Mouse (Mus musculus): Measurements from ENCODE around the gene Acadvl. TPM values are rescaled to one million over a fixed set of nuclear protein-coding genes. Genes with fewer than 3 reads are reported as not detected.

Acadvl gene
- polyA plus RNA-seq, 1 experiment from 2014 or later, result 57.6 TPM

DNA sequence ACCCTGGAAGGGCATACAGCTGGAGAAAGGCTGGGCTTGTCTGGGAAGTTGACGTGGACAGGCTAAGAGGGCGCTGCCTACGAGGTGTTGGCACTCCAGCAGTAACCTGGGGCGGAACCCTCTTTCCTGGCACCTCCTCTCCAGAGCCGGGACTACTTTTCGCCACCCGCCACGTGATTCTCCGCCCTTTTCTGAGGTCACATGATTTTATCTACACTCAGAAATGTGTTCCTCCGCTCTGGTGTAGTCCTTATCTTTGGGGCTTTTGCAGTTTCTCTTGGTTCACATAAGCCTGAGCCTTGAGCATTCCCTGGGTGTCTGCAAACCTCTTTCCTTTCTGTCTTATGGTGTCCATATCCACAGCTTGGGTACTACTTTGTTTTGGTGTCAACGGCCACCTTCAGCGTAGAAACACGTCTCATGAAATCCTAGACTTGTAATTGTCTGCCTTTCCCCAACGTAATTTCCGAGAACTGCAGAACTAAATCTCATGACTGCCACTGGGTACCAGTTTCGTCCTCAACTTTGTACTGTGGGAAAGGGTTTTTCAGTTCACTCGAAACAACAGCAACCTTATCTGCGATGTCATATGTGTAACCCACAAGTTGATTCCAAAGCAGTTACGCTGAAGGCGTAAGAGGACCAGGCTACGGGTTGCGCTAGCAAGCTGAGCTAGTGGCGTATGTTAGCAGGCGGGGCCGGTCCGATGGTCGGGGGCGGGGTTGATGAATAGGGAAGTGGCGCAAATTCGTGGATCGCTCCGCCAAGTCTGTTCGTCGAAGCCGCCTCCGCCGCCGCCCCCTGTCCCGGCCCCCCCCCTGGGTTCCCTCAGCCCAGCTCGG, 24.1 kb downstream of the Acadvl start, which contains the start of gene Gabarap:
TSS of gene Gabarap (plus strand) at position 294 of the 842 bp plus-strand sequence.
- DNase-seq (peak; percentile 97), ATAC-seq (ENCODE audit: insufficient read depth) (peak; percentile 68)
- no peaks in the 10 kb centered on the region for H3K9me3 ChIP-seq (ENCODE audit: low read depth, low read length)
- no peaks in the 10 kb centered on the region for H3K27me3 ChIP-seq (ENCODE audit: insufficient read depth, low read length)
- H3K27ac ChIP-seq (ENCODE audit: low read depth), result peak within 1 kb of the TSS; percentile 90
- peak within 1 kb of the TSS; percentile 77 for H3K4me3 ChIP-seq (ENCODE audit: low read depth, low read length)
- peaks cover 8% of the 10 kb centered on the region; the same call in 1 of the 2 replicates for H3K4me1 ChIP-seq (ENCODE audit: insufficient read depth)
- H3K4me2 ChIP-seq, result peak within 1 kb of the TSS; percentile 91
- under 1% methylated on average over 40 of the region's 40 CpGs for WGBS
- peak within 1 kb of the TSS; percentile 92 for H3K9ac ChIP-seq
- H3K36me3 ChIP-seq (ENCODE audit: insufficient read depth), result peaks cover 58% of the 10 kb centered on the region
- TF ChIP-seq CTCF (IDR thresholded peaks at IDR 0.05; ENCODE audit: low read depth), result no peak

DNA sequence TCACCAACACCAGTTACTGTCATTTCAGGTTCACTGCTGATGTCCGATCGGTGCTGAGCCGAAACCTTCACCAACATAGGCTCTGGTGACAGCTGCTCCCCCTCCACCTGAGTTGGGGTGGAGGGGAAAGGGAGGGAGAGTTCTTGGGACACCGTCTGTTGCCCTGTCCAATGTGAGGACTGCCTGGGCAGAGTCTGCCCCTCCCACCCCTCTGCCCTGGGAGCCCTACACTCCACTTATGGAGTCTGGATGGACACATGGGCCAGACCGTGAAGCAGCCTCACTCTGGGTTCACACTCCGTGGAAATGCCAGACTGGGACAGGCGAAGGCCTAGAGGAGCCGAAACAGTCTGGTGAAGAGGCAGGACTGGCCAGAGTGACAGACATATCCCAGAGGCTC, 25.3 kb downstream of the Acadvl start:
- no peak for TF ChIP-seq CTCF (IDR thresholded peaks at IDR 0.05; ENCODE audit: low read depth)
- 83% methylated on average over 8 of the region's 8 CpGs for WGBS
- peak overlapping the region; percentile 90 for H3K27ac ChIP-seq (ENCODE audit: low read depth)
- H3K9ac ChIP-seq, result no peak overlapping the region
- no peak for DNase-seq
- H3K9me3 ChIP-seq (ENCODE audit: low read depth, low read length), result no peaks in the 10 kb centered on the region
- H3K4me3 ChIP-seq (ENCODE audit: low read depth, low read length), result no peak overlapping the region
- no peak overlapping the region for H3K4me2 ChIP-seq
- peaks cover 68% of the 10 kb centered on the region for H3K36me3 ChIP-seq (ENCODE audit: insufficient read depth)
- ATAC-seq (ENCODE audit: insufficient read depth), result no peak
- H3K27me3 ChIP-seq (ENCODE audit: insufficient read depth, low read length), result no peaks in the 10 kb centered on the region
- peaks cover 8% of the 10 kb centered on the region; the same call in 1 of the 2 replicates for H3K4me1 ChIP-seq (ENCODE audit: insufficient read depth)

DNA sequence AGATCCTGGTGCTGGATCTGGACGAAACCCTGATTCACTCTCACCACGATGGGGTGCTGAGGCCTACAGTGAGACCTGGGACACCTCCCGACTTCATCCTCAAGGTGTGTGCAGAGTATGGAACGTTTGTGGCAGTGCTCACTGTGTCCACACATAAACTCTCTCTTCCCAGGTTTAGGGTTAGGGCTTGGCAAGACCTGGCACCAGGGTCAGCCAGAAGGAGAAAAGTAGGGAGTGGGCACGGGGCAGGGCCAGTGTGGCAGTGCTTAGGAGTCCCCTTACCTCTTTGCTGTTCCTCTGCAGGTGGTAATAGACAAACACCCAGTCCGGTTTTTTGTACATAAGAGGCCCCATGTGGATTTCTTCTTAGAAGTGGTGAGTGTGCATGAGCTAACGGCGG, 30.8 kb downstream of the Acadvl start:
- H3K27me3 ChIP-seq (ENCODE audit: insufficient read depth, low read length), result no peaks in the 10 kb centered on the region
- H3K36me3 ChIP-seq (ENCODE audit: insufficient read depth), result peaks cover 56% of the 10 kb centered on the region
- H3K9me3 ChIP-seq (ENCODE audit: low read depth, low read length), result no peaks in the 10 kb centered on the region
- H3K4me3 ChIP-seq (ENCODE audit: low read depth, low read length), result no peak overlapping the region
- DNase-seq, result no peak
- H3K27ac ChIP-seq (ENCODE audit: low read depth), result no peak overlapping the region
- H3K9ac ChIP-seq, result no peak overlapping the region
- TF ChIP-seq CTCF (IDR thresholded peaks at IDR 0.05; ENCODE audit: low read depth), result no peak
- H3K4me2 ChIP-seq, result no peak overlapping the region
- ATAC-seq (ENCODE audit: insufficient read depth), result no peak
- WGBS, result 90% methylated on average over 8 of the region's 8 CpGs
- peaks cover 11% of the 10 kb centered on the region; the same call in 1 of the 2 replicates for H3K4me1 ChIP-seq (ENCODE audit: insufficient read depth)

DNA sequence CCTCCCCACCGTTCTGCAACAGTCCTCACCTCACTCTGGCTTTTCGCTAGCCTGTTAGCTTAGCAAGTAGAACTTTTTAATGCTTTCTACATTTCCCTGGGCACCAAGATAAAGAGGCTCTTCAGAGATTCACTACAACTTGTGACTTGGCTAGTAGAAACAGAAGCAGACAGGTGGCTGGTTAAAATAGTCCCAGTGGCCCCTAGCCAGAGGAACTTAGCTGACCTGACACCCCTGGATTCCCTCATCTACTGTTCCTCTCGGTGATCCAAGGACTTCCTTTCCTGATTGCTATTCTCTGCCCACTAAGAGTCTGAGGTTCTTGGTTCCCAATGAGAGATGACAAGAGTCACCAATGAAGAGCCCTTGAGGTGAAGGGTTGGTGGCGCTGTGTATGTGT, 31.8 kb downstream of the Acadvl start:
- Histone ChIP-seq H3K36me3 (ENCODE audit: insufficient read depth) (peaks cover 49% of the 10 kb centered on the region), H3K4me3 (ENCODE audit: low read depth, low read length) (0 out of 2 replicates have a peak overlapping the region, but pooled peaks have one; percentile 100)
- WGBS, result 73% methylated on average over 4 of the region's 4 CpGs

DNA sequence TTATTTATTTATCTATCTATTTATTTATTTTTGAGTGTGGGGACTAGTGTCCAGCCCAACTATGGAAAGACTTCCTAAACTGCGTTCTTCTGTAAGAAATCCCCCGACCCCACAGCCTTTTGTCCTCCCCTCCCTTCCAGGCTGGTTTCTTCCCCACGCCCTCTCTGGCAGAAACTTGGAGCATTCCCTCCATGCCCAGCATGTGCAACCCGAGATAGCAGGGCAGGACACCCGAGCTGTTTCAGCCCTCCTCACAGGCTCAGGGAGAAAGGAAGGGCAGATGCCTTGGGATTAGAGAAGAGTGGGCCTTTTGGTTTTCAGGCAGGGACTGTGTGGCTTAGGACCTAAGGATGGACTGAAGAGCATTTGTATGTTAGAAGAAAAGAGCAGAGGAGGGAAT, 32.3 kb downstream of the Acadvl start:
- peak overlapping the region; percentile 100 for H3K4me3 ChIP-seq (ENCODE audit: low read depth, low read length)
- H3K36me3 ChIP-seq (ENCODE audit: insufficient read depth), result peaks cover 49% of the 10 kb centered on the region
- TF ChIP-seq CTCF (IDR thresholded peaks at IDR 0.05; ENCODE audit: low read depth), result no peak
- peak overlapping the region; percentile 67 for H3K4me2 ChIP-seq
- DNase-seq, result no peak
- WGBS, result 20% methylated on average over 5 of the region's 5 CpGs
- H3K4me1 ChIP-seq (ENCODE audit: insufficient read depth), result peaks cover 11% of the 10 kb centered on the region; the same call in 1 of the 2 replicates
- no peak for ATAC-seq (ENCODE audit: insufficient read depth)
- no peaks in the 10 kb centered on the region for H3K9me3 ChIP-seq (ENCODE audit: low read depth, low read length)
- peak overlapping the region; percentile 98 for H3K9ac ChIP-seq
- no peaks in the 10 kb centered on the region for H3K27me3 ChIP-seq (ENCODE audit: insufficient read depth, low read length)
- H3K27ac ChIP-seq (ENCODE audit: low read depth), result no peak overlapping the region

More for the DNA sequence above, 31.8 kb downstream of the Acadvl start:
- TF ChIP-seq CTCF (IDR thresholded peaks at IDR 0.05; ENCODE audit: low read depth), result no peak
- ATAC-seq (ENCODE audit: insufficient read depth) (no peak), DNase-seq (no peak)
- peaks cover 11% of the 10 kb centered on the region; the same call in 1 of the 2 replicates for H3K4me1 ChIP-seq (ENCODE audit: insufficient read depth)
- no peaks in the 10 kb centered on the region for H3K27me3 ChIP-seq (ENCODE audit: insufficient read depth, low read length)
- peak overlapping the region; percentile 67 for H3K4me2 ChIP-seq
- H3K9me3 ChIP-seq (ENCODE audit: low read depth, low read length), result no peaks in the 10 kb centered on the region
- H3K27ac ChIP-seq (ENCODE audit: low read depth), result no peak overlapping the region
- H3K9ac ChIP-seq, result peak overlapping the region; percentile 98

DNA sequence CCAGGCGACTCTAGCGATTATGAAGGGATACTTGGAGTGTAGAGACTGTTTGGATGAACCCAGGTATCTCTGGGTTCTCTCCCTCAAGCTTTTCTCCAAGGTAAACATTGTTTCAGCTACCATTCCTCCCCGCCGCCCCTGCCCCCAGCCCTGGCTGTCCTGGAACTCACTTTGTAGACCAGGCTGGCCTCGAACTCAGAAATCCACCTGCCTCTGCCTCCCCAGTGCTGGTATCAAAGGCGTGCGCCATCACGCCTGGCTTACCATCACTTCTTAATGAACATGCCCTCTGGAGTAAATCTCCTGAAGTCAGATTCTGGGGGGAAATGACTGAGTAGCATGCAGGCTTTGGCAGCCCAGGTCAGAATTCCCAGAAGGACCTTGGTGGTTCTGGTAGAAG, 33.0 kb downstream of the Acadvl start, which contains the start of gene Elp5:
TSS of gene Elp5 (minus strand) at position 293 of the 400 bp plus-strand sequence.
- DNase-seq (no peak), ATAC-seq (ENCODE audit: insufficient read depth) (no peak)
- WGBS, result 45% methylated on average over 8 of the region's 8 CpGs
- Histone ChIP-seq H3K9me3 (ENCODE audit: low read depth, low read length) (no peaks in the 10 kb centered on the region), H3K4me1 (ENCODE audit: insufficient read depth) (peaks cover 11% of the 10 kb centered on the region; the same call in 1 of the 2 replicates), H3K27me3 (ENCODE audit: insufficient read depth, low read length) (no peaks in the 10 kb centered on the region), H3K27ac (ENCODE audit: low read depth) (peak within 1 kb of the TSS; percentile 98), H3K9ac (peak within 1 kb of the TSS; percentile 98), H3K4me2 (peak within 1 kb of the TSS; percentile 67), H3K36me3 (ENCODE audit: insufficient read depth) (peaks cover 47% of the 10 kb centered on the region), H3K4me3 (ENCODE audit: low read depth, low read length) (peak within 1 kb of the TSS; percentile 100)
- TF ChIP-seq CTCF (IDR thresholded peaks at IDR 0.05; ENCODE audit: low read depth), result no peak

DNA sequence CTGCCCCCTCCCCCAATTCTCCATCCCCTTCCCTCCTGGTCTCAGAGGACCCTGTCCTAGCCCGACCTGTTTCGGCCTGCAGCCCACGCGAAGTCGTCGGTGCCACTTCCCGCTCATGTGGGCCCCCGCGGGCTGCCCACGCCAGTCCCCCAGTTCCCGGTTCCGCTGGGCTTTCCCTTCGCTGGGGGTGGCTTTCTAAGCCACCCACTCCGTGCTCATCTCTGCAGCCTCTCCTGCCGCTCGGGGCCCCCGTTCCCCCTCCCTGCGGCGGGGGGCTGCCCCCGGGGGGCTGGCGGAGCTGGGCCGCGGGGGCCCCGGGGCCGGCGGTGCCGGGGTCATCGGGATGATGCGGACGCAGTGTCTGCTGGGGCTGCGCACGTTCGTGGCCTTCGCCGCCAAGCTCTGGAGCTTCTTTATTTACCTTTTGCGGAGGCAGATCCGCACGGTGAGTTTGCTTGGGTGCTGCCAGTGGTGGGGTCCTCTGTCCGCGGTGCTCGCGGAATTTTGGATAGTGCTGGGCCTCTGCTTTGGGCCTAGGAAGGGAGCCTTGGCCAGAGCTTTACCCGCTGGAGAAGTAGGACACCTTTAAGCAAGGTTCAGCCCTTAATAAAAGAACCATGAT, 34.0 kb downstream of the Acadvl start, which contains the start of gene Ctdnep1:
TSS of gene Ctdnep1 (plus strand) at position 16 of the 622 bp plus-strand sequence.
- ATAC-seq (ENCODE audit: insufficient read depth), result peak; percentile 36; the same call in 1 of the 2 replicates
- WGBS, result under 1% methylated on average over 43 of the region's 43 CpGs

More for the DNA sequence above, 34.0 kb downstream of the Acadvl start, which contains the start of gene Ctdnep1:
- peak within 1 kb of the TSS; percentile 98 for H3K27ac ChIP-seq (ENCODE audit: low read depth)
- peak within 1 kb of the TSS; percentile 98 for H3K9ac ChIP-seq
- DNase-seq, result peak; percentile 42
- TF ChIP-seq CTCF (IDR thresholded peaks at IDR 0.05; ENCODE audit: low read depth), result no peak
- peak within 1 kb of the TSS; percentile 67 for H3K4me2 ChIP-seq
- no peaks in the 10 kb centered on the region for H3K9me3 ChIP-seq (ENCODE audit: low read depth, low read length)
- peak within 1 kb of the TSS; percentile 100 for H3K4me3 ChIP-seq (ENCODE audit: low read depth, low read length)
- H3K4me1 ChIP-seq (ENCODE audit: insufficient read depth), result peaks cover 11% of the 10 kb centered on the region; the same call in 1 of the 2 replicates
- H3K27me3 ChIP-seq (ENCODE audit: insufficient read depth, low read length), result no peaks in the 10 kb centered on the region
- peaks cover 45% of the 10 kb centered on the region for H3K36me3 ChIP-seq (ENCODE audit: insufficient read depth)
